Mouse (Mus musculus) midbrain, postnatal 0 days (tissue): ENCODE measurements around the gene Alg11. TPM values are rescaled to one million over a fixed set of nuclear protein-coding genes. Genes with fewer than 3 reads are reported as not detected.
A peak's percentile ranks its signal among the peaks of the same experiment; 100 is the strongest.

Experiments
- ATAC-seq: fragments of 200-750 bp; cut with Nextera tagmentation; 2 replicates; pipeline ENCODE4 v1.8.0; 2017; ENCODE audit warnings: moderate number of reproducible peaks, mild to moderate bottlenecking, moderate TSS enrichment, moderate library complexity; ENCODE audit not compliant: low FRiP score
- DNase-seq: peaks from one replicate; pipeline ENCODE4 v3.0.0-alpha.2; 2015; ENCODE audit warnings: low spot score
- H3K27ac ChIP-seq: fragments of 300-500 bp; sonication (generic); 2 replicates; pipeline ENCODE4 v1.5.1; 2014; ENCODE audit warnings: low read depth, mild to moderate bottlenecking, low read length, mixed read lengths
- H3K27me3 ChIP-seq: fragments of 300-500 bp; sonication (generic); 2 replicates; pipeline ENCODE4 v1.6.1; 2014; ENCODE audit warnings: low read length, control low read depth, mixed read lengths; ENCODE audit not compliant: insufficient read depth
- H3K36me3 ChIP-seq: fragments of 300-500 bp; sonication (generic); 2 replicates; pipeline ENCODE4 v1.6.1; 2014; ENCODE audit warnings: low read length, control low read depth, mixed read lengths; ENCODE audit not compliant: insufficient read depth
- H3K4me1 ChIP-seq: fragments of 300-500 bp; sonication (generic); 2 replicates; pipeline ENCODE4 v1.6.1; 2014; ENCODE audit warnings: mild to moderate bottlenecking, control low read depth, antibody characterized with exemption, low read length, mixed read lengths; ENCODE audit not compliant: insufficient read depth
- H3K4me2 ChIP-seq: fragments of 300-500 bp; sonication (generic); 2 replicates; pipeline ENCODE4 v1.6.1; 2014; ENCODE audit warnings: low read depth, mild to moderate bottlenecking, low read length, mixed read lengths; ENCODE audit not compliant: poor library complexity, severe bottlenecking
- H3K4me3 ChIP-seq: fragments of 300-500 bp; sonication (generic); 2 replicates; pipeline ENCODE4 v1.5.1; 2014; ENCODE audit warnings: low read depth, mild to moderate bottlenecking, low read length, moderate library complexity
- H3K9ac ChIP-seq: fragments of 300-500 bp; sonication (generic); replicated peaks from 2 replicates; pipeline ENCODE4 v1.6.1; 2014; ENCODE audit warnings: mild to moderate bottlenecking, low read length, moderate library complexity, mixed read lengths; ENCODE audit not compliant: poor library complexity, severe bottlenecking
- H3K9me3 ChIP-seq: fragments of 300-500 bp; sonication (generic); 2 replicates; pipeline ENCODE4 v1.6.1; 2016; ENCODE audit warnings: low read length, control low read depth
- CTCF ChIP-seq: IDR thresholded peaks from 2 replicates; pipeline ENCODE4 v1.5.1; 2016; ENCODE audit warnings: antibody characterized with exemption, mild to moderate bottlenecking
- WGBS: fragments of 180-500 bp; shearing (Covaris S2); extraction: QIAGEN DNeasy Blood & Tissue Kit; methylation state at CpG from one replicate; pipeline ENCODE4 v1.1.7; 2014; 5-methylcytosine and 5-hydroxymethylcytosine counted together
- polyA plus RNA-seq: library from polyadenylated mRNA; unstranded; fragments of >200 nt; fragmentation: Nextera tagmentation; extraction: Ambion mirVana; gene quantifications from 2 replicates; pipeline ENCODE4 v1.2.1, GENCODE M21; 2015
- total RNA-seq: library from RNA; depleted of rRNA; stranded (reverse); fragments of >200 nt; gene quantifications from 2 replicates; pipeline ENCODE4 v1.2.3, GENCODE M21; 2014

Alg11 gene
- total and polyA plus RNA-seq, 2 experiments from 2014 or later = 39.1 to 40.7 TPM

DNA sequence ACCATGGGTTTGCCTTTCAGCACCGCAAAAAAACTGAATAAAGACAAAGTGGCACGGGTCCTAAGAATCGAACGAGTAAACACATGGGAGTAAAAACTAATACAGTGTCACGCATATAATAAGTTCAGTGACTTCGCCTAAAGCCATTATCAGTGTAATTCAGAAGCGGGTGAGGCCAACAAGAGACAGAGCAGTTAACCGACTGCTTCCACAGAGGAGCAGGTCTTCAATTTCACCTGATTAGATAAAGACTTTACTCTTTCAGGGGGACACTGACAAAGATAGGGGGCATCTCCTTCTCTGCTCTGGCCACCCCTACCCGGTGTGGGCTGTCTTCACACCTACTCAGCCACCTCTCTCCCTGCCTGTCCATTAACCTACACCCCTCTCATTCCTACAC is 2.2 kb upstream of the Alg11 start:
- H3K27ac ChIP-seq = no peak overlapping the region
- no peak overlapping the region for H3K4me3 ChIP-seq
- no peaks in the 10 kb centered on the region for H3K36me3 ChIP-seq
- no peak for ATAC-seq
- H3K4me2 ChIP-seq = no peak overlapping the region
- 79% methylated on average over 9 of the region's 9 CpGs for WGBS
- no peak for DNase-seq
- no peak for TF ChIP-seq CTCF
- H3K9me3 ChIP-seq = no peaks in the 10 kb centered on the region
- no peak overlapping the region for H3K9ac ChIP-seq
- no peaks in the 10 kb centered on the region for H3K4me1 ChIP-seq
- no peaks in the 10 kb centered on the region for H3K27me3 ChIP-seq

DNA sequence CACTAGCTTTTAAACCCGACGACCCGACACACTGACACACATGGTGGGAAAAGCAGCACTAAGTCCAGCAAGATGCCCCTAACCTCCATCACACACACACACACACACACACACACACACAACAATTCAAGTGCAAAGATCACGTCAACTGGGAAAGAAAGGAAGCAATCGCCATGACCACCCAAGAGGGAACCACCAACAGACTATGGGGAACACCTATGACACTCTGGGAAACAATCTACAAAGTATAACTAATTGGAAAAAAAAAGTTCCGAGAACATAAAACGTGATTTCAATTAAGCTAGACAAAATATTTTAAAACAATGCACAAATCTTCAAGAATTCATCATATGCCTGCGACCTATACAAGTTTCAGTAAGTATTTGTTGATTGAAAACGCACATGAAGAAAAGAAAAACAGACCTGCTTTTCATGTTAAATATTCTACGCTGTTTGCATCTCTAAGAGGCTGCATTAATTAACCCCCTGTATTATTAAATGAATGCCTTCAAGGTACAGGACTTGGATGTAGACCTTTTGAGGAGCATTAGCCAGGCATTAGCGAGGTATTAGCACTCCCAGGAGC is 1.3 kb upstream of the Alg11 start:
- no peaks in the 10 kb centered on the region; the same call in 1 of the 2 replicates for H3K36me3 ChIP-seq
- H3K4me3 ChIP-seq = peak overlapping the region; percentile 82
- H3K4me2 ChIP-seq = peak overlapping the region; percentile 94
- H3K27ac ChIP-seq = no peak overlapping the region
- peak overlapping the region; percentile 68; the same call in 1 of the 2 replicates for H3K9ac ChIP-seq
- H3K27me3 ChIP-seq = no peaks in the 10 kb centered on the region
- 35% methylated on average over 11 of the region's 11 CpGs for WGBS
- DNase-seq = no peak
- no peak for TF ChIP-seq CTCF
- no peaks in the 10 kb centered on the region for H3K9me3 ChIP-seq
- no peak for ATAC-seq
- no peaks in the 10 kb centered on the region for H3K4me1 ChIP-seq

DNA sequence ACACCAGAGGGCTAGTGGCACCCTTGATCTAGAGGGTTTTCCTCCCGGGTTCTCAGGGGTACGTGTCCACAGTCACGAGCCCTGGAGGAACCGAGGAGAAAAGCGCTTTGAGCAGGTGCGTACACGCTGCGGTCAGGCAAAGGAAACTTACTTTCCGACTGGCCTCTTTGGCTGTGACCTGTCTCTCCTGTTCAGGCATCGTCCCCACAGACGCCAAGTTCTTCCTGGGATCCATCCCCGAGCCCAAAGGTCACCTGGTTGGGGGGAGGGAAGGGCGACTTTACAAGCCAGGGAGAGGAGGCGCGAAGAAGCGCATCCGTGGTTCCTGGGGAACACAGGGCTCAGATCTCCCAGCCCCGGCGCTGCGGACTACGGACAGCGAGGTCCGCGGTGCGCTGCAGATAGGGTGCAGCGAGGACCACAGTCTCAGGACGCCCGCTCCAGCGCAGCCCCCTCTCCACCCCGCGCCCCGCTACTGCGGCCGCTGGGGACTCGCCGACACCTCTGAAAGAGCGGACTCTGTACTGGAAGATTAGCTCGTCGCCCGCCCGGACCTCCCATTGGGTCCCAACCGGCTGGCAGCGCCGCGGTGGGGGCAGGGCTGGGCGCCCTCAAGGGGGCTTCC is 588 bp upstream of the Alg11 start, which contains the start of gene Atp7b:
TSS of gene Atp7b (minus strand) at position 485 of the 625 bp plus-strand sequence.
- ATAC-seq = peak; percentile 86
- no peak for DNase-seq
- peak within 1 kb of the TSS; percentile 94 for H3K4me2 ChIP-seq
- H3K27ac ChIP-seq = peak within 1 kb of the TSS; percentile 55; the same call in 1 of the 2 replicates
- H3K36me3 ChIP-seq = no peaks in the 10 kb centered on the region; the same call in 1 of the 2 replicates
- H3K27me3 ChIP-seq = no peaks in the 10 kb centered on the region
- 2% methylated on average over 39 of the region's 46 CpGs for WGBS
- H3K4me3 ChIP-seq = peak within 1 kb of the TSS; percentile 82
- H3K9ac ChIP-seq = peak within 1 kb of the TSS; percentile 68
- no peak for TF ChIP-seq CTCF
- H3K9me3 ChIP-seq = no peaks in the 10 kb centered on the region
- no peaks in the 10 kb centered on the region for H3K4me1 ChIP-seq

DNA sequence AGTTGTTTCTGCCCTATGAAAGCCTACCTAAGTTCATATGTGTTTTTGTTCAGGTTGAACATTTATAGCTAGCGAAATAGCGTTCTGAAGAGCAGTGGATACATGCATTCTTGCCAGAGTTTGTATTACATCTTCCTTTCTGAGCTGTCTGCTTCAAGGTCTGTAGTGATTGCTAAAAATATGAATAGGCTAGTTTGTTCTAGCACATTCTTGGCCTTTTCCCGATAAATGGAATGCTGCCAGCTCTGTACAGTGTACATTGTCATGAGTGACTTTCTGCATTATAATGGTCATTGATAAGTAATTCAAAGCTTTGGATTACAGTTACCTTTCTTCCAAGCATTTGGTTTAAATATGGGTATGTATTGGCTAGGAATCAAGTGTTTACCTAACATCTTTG is 605 bp downstream of the Alg11 start:
- peak overlapping the region; percentile 42 for H3K9ac ChIP-seq
- no peak overlapping the region for H3K27ac ChIP-seq
- no peaks in the 10 kb centered on the region for H3K9me3 ChIP-seq
- DNase-seq (no peak), ATAC-seq (no peak)
- 4% methylated on average over 3 of the region's 3 CpGs for WGBS
- peak overlapping the region; percentile 82 for H3K4me3 ChIP-seq
- no peaks in the 10 kb centered on the region for H3K27me3 ChIP-seq
- peak overlapping the region; percentile 94 for H3K4me2 ChIP-seq
- H3K36me3 ChIP-seq = peaks cover 8% of the 10 kb centered on the region; the same call in 1 of the 2 replicates
- H3K4me1 ChIP-seq = no peaks in the 10 kb centered on the region
- TF ChIP-seq CTCF = no peak

DNA sequence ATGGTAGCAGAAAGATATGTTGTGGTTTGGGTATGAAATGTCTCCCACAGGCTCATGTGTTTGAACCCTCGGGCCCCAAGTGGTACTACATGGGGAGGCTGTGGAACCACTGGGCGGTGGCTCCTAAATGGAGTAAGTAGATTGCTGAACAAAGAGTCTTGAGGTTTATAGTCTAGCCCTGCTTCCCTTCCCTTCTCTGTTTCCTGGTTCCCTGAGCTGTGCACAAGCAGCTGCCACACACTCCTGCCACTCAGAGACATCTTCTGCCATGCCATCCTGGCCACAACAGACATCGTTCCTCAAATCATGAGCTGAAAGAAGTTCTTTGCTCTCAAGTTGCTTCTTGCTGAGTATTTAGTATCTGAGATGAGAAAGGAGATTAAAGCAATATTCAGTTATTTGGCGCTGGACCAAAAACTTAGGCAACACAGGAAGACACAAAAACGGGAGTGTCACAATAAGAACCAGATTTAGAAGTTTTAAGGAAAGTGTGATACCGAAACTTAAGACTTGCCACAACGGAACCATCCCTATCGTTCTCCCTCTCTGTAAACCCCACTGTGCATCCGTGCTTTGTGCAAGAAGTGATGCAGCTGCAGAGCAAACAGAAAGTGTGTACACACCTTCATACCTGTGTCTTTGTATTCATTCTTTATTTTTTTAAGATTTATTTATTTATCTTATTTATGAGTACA is 18.9 kb downstream of the Alg11 start:
- no peak overlapping the region for H3K4me3 ChIP-seq
- no peak for TF ChIP-seq CTCF
- no peak overlapping the region for H3K27ac ChIP-seq
- H3K4me2 ChIP-seq = no peak overlapping the region
- ATAC-seq = no peak
- DNase-seq = no peak
- no peaks in the 10 kb centered on the region for H3K9me3 ChIP-seq
- no peaks in the 10 kb centered on the region for H3K36me3 ChIP-seq
- no peaks in the 10 kb centered on the region for H3K4me1 ChIP-seq
- 88% methylated on average over 9 of the region's 9 CpGs for WGBS
- no peak overlapping the region for H3K9ac ChIP-seq
- H3K27me3 ChIP-seq = no peaks in the 10 kb centered on the region

DNA sequence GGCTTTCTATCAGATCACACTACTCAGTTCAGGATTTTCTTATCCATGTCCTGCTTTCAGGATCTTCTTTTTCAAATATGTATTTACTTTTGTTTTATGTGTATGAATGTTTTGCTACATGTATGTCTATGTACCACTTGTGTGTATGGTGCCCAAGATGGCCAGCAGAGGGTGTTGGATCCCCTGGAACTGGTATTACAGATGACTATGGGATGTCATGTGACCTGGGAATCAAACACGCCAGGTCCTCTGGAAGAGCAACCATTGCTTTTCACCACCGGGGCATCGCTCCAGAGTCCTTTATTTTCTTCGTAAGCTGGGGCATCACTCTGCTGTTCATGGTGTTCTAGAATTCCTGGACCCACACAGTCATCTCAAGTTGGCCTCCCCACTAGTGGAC is 28.7 kb downstream of the Alg11 start:
- no peak overlapping the region for H3K9ac ChIP-seq
- 94% methylated on average over 4 of the region's 4 CpGs for whole genome bisulfite sequencing
- ATAC-seq (no peak), DNase-seq (no peak)
- no peak overlapping the region for H3K4me3 ChIP-seq
- no peak overlapping the region for H3K27ac ChIP-seq
- no peaks in the 10 kb centered on the region for H3K4me1 ChIP-seq
- H3K36me3 ChIP-seq = no peaks in the 10 kb centered on the region
- H3K27me3 ChIP-seq = no peaks in the 10 kb centered on the region
- no peak for TF ChIP-seq CTCF
- H3K9me3 ChIP-seq = no peaks in the 10 kb centered on the region
- no peak overlapping the region for H3K4me2 ChIP-seq
